Mouse (Mus musculus): Measurements from ENCODE around the gene Cenpw. TPM values are rescaled to one million over a fixed set of nuclear protein-coding genes. Genes with fewer than 3 reads are reported as not detected.

Cenpw gene
- polyA plus RNA-seq (2016; fragmentation: Nextera tagmentation; extraction: Ambion mirVana) = 49.2 and 50.5 TPM in 2 replicates

- no peaks in the 10 kb centered on the region for H3K9me3 ChIP-seq (replicated peaks)
- under 1% methylated on average over 55 of the region's 55 CpGs for WGBS (ENCODE audit: insufficient replicate concordance)
- peaks cover 14% of the 10 kb centered on the region for H3K36me3 ChIP-seq
- H3K9ac ChIP-seq = peak within 1 kb of the TSS; percentile 90
- H3K27ac ChIP-seq = peak within 1 kb of the TSS; percentile 69; the same call in 1 of the 2 replicates
- ATAC-seq = peak; percentile 99
- H3K4me1 ChIP-seq = peaks cover 17% of the 10 kb centered on the region
- H3K4me2 ChIP-seq = peak within 1 kb of the TSS; percentile 84
- no peaks in the 10 kb centered on the region for H3K27me3 ChIP-seq (replicated peaks)
- H3K4me3 ChIP-seq = peak within 1 kb of the TSS; percentile 88
Measured at GRCm38 (mm10) chr10:30199916-30200826, at the start of gene Cenpw. Gene Cenpw (minus strand): TSS chr10:30200560.

- H3K36me3 ChIP-seq = no peaks in the 10 kb centered on the region
- H3K9me3 ChIP-seq (replicated peaks) = no peaks in the 10 kb centered on the region
- WGBS (ENCODE audit: insufficient replicate concordance) = 50% methylated on average over 3 of the region's 3 CpGs
Measured at GRCm38 (mm10) chr10:30249654-30250053, 49.3 kb upstream of the Cenpw start.

GRCm38 (mm10) chr10:30199501-30199900 lies 859 bp downstream of the Cenpw start:
- H3K4me3 ChIP-seq = peak overlapping the region; percentile 88
- H3K27me3 ChIP-seq (replicated peaks) = no peaks in the 10 kb centered on the region
- no peak for ATAC-seq
- 51% methylated on average over 5 of the region's 5 CpGs for WGBS (ENCODE audit: insufficient replicate concordance)
- peak overlapping the region; percentile 90 for H3K9ac ChIP-seq
- H3K4me2 ChIP-seq = peak overlapping the region; percentile 84
- H3K4me1 ChIP-seq = peaks cover 18% of the 10 kb centered on the region
- H3K9me3 ChIP-seq (replicated peaks) = no peaks in the 10 kb centered on the region
- H3K27ac ChIP-seq = no peak overlapping the region
- peaks cover 16% of the 10 kb centered on the region for H3K36me3 ChIP-seq

More at GRCm38 (mm10) chr10:30249654-30250053, 49.3 kb upstream of the Cenpw start:
- Histone ChIP-seq H3K27ac (no peak overlapping the region), H3K4me2 (no peak overlapping the region), H3K27me3 (replicated peaks) (no peaks in the 10 kb centered on the region), H3K4me1 (no peaks in the 10 kb centered on the region), H3K9ac (no peak overlapping the region), H3K4me3 (no peak overlapping the region)
- no peak for ATAC-seq

- Histone ChIP-seq H3K4me3 (no peak overlapping the region), H3K36me3 (no peaks in the 10 kb centered on the region), H3K4me2 (no peak overlapping the region), H3K4me1 (no peaks in the 10 kb centered on the region), H3K27me3 (replicated peaks) (no peaks in the 10 kb centered on the region), H3K9ac (no peak overlapping the region), H3K27ac (no peak overlapping the region), H3K9me3 (replicated peaks) (no peaks in the 10 kb centered on the region)
- 72% methylated on average over 4 of the region's 4 CpGs for WGBS (ENCODE audit: insufficient replicate concordance)
- ATAC-seq = no peak
Measured at GRCm38 (mm10) chr10:30167700-30168099, 32.7 kb downstream of the Cenpw start.
